Mouse (Mus musculus) induced T-regulatory cell, adult 2 months (primary cell): ENCODE measurements around the gene Gm11172.
"Not testable (repeated sequence)": the region's sequence is repeated elsewhere in the genome, so short reads cannot be mapped to it uniquely, and the experiment has no call there.

ENCODE experiments used
- DNase-seq: peaks from one replicate; pipeline ENCODE4 v3.0.0-alpha.2; 2012; ENCODE audit warnings: low read depth

Gene Gm11172

DNA sequence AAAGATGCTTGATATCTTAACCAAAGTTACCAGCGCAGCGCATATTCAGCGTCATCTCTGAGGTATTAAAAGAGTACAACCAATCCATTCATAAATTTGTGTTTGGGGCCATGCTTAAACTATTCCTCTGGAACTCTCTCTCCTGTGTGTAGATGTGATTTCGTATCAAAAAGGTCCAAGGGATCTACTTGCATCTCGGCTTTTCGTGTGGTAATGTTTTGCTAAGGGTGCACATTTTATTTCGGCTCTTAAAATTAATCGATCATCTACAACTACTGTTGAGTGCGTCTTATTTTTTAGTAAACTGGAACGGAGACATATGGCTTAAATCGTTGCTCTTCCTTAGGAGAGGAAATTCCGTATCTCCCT is 21.8 kb downstream of the Gm11172 start:
- no peak for DNase-seq

DNA sequence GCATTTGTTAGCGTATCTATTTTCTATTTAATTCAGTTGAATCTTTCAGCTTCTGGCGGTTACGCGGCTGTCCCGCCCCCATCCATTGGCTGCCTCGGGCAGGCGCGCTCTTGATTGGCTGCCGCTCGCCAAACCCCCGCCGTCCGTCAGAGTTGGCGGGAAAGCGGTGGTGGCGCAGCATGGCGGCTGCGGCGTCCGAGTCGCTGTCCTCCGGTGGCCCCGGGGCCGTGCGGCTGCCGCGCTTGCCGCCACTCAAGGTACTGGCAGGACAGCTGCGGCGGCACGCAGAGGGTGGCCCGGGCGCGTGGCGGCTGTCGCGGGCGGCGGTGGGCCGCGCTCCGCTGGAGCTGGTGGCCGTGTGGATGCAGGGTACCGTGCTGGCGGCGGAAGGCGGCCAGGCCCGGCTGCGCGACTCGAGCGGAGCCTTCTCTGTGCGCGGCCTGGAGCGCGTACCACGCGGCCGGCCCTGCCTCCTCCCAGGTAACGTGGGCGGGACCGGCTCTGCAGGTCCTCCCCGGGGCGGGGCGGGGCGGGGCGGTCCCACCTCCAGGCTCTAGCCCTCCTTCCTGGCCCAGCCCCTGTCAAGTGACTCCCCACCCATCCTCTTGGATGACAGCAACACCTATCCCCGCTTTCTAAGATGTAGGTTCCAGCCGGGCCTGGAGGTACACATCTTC is 22.3 kb downstream of the Gm11172 start, which contains the start of gene Rmi2:
Gene Rmi2, plus strand, starts transcription at position 149 of the 677 bp plus-strand sequence.
- DNase-seq: peak; percentile 94

DNA sequence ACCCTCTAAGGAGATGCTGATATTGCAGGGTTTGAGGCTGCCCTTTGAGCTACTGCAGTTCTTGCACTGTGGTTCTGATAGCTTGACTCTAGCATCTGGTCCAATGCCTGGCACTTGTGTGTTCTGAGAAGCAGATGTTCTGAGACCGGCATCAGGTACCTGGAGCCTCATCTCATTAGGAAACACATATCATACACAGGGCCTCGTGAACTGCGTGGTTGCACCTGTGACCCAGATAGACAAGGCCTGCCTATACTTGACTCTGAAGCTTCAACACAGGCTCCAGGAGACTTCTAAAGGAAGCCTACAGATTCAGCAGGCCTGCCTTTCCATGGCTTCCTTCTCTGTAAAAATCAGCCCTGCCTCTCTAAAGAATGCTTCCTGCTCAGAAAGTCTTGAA is 23.7 kb downstream of the Gm11172 start:
- DNase-seq: peak; percentile 39

DNA sequence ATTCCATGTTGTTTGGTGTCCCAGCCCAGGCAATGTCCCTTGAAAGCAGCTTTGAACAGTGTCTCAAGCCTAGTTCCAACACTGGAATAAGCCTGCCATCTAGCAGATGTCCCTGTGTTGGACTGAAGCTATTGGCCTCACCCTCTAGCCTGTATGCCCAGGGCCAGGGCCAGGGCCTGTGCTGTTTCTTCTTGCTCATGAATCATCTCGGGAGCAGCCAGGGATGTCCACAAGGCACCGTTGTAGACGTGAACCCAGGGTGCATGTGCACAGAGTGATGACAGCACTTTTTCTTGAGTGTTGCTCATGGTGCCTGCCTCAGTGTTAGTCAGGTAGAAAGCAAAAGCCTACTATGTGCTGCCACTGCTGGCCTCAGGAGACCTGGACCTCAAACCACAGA is 24.5 kb downstream of the Gm11172 start:
- DNase-seq: no peak

DNA sequence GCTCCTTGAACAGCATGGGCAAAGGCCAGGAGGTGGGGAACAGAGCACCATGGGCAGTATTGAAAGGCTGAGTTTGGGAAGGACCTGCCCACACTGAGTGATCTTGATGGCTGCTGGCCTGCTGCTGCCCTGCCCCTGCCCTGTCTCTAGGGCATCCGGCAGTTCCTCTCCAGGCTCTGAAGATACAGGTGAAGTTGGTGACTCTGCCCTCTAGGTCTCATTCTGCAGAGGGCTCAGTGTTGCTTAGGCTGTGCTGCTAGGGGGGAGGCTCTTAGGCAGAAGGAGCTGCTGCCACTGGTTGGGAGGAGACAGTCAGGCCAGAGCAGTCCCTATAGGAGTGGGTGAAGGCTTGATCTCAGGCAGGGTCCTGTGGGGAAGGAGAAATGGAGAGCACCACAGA is 25.2 kb downstream of the Gm11172 start:
- no peak for DNase-seq

DNA sequence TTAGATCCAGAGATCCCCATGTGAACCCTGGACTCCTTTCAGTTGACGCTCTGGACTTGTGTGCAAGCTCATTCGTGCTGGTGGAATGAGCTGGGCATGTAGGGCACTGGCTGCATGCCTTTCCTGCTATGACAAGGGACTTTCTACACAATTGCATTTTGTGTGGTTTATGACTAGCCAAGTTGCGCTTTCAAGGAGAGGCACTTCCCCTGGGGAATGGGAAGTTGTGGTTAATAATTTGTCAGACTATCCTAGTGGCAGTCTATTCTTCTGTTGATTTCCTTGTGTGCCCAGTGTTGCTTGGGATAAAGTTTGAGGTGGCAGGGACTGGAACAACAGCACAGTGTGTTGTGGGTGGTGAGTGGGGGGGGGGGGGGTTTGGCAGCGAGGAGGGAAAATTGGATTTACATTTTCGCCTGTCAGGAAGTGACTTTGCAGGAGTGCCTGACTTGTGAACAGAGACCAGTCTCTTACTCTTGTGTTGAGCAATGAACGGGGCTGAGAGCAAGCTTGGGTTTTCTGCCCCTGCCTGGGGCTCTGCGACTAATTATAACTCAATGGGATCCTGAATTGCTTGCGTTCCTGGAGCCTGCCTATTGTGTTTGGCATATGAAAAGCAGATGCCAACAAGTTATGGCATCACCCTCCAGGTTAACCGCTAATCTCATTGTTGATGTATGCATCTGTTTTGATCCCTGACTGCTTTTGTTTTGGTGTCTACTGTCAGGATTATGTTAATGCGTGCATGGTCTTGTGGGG is 26.0 kb downstream of the Gm11172 start:
- DNase-seq: no peak

DNA sequence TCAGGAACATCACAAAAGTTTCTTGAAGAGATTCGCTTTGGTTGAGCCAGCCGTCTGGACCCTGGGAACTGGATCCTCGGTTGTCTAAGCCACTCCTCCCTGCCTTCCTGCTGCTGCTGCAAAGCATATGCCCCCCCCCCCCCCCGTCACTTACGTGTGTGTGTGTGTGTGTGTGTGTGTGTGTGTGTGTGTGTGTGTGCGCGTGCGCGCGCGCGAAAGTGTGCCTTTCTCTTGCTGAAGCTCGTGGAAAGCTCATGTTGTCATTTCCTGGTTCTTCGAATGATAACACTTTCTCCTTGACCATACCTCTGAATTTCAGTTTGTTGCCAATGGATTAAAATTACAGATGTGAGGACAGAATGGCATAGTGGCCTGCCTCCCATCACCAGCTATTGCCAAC is 27.3 kb downstream of the Gm11172 start:
- peak; percentile 32 for DNase-seq

DNA sequence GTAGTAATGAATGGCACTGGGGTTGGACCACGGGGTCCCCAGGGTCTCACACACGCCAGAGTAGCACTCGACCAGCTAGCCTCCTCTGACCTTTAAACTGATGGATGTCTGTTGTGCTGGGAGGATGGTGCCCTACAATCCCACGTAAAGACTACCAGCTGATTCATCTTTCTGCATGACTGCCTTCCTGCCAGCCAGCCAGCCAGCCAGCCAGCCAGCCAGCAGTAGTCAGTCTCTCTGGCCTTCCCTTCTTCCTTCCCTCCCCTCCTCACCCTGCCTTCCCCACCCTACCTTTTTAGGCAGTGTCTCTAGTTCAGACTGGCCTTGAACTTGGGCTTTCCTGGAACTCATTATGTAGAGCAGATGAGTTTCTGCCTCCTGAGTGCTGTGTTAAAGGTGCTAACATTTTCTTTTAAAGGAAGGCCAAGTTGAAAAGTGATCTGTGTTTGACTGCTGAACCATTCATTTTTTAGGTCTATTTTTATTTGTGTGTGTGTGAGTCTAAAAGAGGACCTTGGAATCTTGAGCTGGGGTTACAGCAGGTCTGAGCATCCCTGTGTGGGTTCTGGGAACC is 29.7 kb downstream of the Gm11172 start:
- peak; percentile 47 for DNase-seq

DNA sequence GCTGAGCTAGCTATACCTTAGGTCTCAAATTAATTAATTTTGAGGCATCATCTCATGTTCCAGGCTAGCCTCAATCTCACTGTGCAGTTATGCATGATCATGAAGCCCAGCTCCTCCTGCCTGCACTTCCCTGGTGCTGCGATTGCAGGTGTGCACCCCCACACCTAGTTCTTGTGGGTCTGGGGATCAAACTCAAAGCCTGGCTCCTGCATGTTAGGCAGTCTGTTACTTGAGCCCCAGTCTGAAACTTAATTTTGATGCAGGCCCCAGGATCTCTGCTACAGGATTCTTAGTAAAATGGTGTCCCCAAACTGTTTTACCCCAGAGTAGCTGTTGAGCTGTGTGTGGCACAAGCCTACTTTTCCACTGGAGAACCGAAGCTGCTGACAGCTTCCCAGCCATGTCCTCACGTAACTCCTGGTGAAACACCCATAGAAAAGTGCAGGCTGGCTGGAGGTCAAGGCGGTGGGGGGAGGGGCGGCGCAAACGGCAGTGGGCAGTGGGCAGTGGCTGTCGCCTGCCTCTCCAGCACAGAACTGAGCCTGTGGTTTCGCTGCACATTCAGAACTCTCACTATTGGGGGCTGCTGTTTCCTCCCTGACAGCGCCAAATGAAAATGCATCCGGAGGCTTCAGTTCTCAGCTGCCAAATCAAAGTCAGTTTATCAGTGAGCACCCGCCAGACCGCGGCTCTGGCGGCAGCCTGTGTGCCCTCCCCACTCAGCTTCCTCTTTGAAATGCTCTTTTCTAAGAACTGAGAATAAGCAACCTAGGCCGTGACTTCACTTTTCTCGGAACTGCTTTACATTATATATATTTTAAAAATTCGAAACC is 31.0 kb downstream of the Gm11172 start:
- peak; percentile 88 for DNase-seq

DNA sequence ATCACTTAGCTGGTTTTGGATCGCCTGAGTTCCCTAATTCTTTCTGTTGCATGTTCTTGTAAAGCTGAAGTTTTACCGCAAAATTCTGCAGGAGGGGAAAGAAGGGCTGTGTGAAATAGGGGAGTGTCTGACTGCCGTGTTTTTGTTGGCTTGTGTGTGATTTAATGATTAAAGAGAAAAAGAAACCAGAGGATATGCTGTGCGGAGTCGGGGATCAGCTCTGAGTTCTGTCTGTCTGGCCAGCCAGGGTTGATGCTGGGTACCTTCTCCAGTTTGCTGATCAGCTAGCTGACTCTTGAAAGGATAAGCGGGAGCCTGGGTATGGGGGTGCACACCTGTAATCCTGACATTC is 31.6 kb downstream of the Gm11172 start:
- no peak for DNase-seq

DNA sequence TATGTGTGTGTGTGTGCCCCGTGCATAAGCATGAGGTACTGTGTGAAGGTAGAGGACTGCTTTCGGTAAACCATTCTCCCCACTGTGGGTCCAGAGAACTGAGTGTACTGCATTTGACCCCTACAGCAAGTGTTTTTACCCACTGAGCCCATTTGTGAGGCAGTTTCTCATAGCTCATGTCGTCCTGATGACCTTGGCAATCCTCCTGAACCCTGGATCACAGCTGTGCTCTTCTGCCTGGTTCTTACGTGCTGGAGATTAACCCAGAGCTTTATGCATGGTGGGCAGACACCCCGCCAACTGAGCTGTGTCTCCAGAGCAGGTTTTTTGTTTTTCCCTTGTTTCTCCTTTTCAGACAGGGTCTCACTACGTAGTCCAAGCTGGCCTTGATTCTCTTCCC is 33.2 kb downstream of the Gm11172 start:
- DNase-seq: no peak

DNA sequence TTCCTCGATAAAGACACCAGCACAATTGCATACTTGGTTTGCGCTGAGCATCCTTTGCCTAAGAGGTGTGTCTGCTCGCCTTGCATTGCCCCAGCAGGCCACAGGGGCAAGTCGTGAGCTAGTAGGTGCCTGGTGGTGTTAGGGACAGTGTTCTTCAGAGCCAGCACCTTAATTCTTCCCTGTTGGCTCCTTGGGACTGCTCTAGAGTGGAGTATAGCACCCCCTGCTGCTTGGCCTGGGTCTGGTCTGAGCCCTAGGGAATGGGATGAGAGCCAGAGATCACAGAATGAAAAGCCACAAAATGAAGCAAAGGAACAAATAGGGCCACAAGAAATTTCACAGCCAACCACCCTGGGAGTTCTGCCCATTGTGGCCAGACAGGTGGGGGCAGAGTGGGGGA is 33.8 kb downstream of the Gm11172 start:
- DNase-seq: peak; percentile 79

DNA sequence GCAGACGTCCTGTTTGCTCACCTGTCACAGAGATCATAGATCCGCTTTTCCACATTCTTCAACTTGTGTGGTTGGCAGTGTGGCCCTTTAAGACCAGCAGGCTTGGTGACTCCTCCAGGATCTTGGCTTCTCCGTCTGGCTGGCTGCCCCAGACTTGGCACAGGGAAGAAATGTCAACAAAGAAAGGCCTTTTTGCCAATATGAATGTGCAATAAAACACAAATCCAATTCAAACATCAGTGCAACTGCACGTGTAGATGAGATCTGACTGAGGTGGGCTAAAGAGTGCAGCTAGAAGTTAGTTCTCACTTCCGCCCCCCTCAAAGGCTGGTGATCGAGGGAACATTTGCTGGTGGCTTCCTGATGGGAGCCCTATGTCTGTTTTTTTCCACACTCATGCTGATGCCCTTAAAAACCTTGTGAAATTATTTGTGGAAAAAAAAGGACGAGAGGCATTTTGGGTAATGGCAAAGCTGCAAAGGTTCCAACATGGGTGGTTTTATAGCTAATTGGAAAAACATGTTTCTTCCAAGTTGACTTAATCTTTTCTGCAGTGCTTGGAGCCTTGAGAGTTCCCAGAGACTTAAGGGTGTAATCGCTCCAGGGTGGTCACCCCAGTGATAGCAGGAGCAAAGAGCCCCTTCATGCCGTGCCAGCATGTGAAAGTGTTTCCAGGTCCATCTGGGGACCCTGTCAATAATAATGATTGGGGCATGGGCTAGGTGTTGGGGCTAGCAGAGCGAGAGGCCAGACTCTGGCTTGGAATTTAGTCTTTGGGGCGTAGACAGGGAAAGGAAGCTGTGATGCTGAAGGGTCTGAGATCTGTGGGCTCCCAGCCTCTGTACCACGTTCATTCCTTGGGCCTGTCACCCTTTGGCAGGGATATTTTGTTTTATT is 37.5 kb downstream of the Gm11172 start:
- DNase-seq: no peak

DNA sequence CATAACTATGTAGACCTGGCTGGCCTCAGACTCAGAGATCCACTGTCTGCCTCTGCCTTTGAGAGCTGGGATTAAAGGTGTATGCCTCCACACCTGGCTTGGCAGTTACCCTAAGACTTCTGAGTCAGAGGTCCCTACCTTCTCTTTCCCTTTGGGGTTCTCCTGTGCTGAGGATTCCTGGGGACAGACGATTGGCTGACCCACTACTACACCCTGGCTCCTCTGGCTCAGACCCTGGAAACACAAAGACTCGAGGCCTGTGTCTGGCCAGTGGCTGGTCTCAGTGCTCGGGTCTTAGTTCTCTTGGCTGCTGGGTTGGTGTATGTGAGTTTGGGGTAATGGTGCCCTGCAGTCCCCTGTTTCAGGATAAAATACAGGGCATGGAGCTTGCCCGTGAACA is 38.2 kb downstream of the Gm11172 start:
- no peak for DNase-seq

DNA sequence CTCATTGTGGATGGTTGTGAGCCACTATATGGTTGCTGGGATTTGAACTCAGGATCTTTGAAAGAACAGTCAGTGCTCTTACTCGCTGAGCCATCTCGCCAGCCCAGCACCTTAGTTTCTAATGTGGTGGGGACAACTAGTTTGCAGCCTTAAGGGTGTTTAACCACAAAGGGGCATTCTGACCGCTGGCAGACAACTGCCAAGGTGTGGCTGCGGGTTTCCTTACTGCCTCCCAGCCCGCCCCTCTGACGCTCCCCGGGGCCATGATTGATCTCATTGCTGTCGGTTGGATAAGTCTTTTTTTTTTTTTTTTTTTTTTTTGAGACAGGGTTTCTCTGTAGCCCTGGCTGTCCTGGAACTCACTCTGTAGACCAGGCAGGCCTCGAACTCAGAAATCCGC is 39.5 kb downstream of the Gm11172 start:
- not testable (repeated sequence) for DNase-seq

DNA sequence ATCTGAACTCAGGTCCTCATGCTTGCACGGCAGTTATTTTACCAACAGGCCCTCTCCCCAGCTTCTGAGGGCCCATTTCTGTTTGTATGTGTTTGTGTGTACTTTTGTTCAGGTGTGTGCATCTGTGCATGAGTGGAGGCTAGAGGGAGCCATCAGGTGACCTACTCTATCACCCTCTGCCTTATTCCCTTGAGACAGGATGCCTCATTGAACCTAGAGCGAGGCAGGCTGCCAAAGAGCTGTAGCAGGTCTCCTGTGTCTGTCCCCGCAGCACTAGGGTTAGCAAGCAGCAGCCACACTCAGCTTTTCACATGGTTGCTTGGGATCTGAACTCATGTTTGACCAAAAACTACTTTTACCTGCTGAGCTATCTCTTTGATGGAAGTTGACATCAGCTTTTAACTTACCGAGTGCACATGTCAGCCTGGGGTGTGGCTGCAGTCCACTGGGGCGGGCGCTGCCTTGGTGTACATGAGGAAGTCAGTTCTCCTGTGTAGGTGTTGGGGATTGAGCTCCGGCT is 47.1 kb downstream of the Gm11172 start:
- DNase-seq: no peak

DNA sequence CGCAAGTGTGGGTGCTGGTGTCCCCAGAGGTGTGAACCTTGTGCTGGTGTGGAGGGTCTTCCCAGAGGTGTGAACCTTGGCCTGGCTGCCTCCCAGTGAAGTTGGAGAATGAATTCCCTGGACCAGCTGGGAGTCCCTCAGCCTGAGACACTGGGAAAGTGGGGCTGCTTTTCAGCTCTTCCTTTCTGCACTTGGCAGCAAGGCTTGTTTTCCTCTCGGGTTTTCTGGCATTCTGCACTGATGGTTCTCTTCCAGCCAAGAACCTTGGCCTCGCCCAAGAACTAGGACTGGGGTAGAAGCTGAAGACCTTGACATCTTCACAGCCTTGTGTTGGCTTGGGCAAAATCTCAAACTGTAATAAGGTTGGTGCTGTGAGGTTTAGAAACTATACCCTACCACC is 48.7 kb downstream of the Gm11172 start:
- DNase-seq: no peak
